Mouse (Mus musculus): Measurements from ENCODE around the gene Disc1. TPM values are rescaled to one million over a fixed set of nuclear protein-coding genes. Genes with fewer than 3 reads are reported as not detected.

Disc1 gene
- polyA plus RNA-seq (2015; fragmentation: Nextera tagmentation; extraction: Ambion mirVana): 2.1 and 3.2 TPM in 2 replicates

- Histone ChIP-seq H3K9me3 (ENCODE audit: low read length) (no peaks in the 10 kb centered on the region), H3K4me3 (ENCODE audit: low read length) (peak within 1 kb of the TSS; percentile 74), H3K27me3 (ENCODE audit: insufficient read depth, low read length) (peaks cover 21% of the 10 kb centered on the region), H3K36me3 (ENCODE audit: insufficient read depth, low read length) (no peaks in the 10 kb centered on the region), H3K27ac (ENCODE audit: low read length) (peak within 1 kb of the TSS; percentile 78), H3K4me1 (ENCODE audit: insufficient read depth, low read length) (peaks cover 11% of the 10 kb centered on the region), H3K9ac (replicated peaks; ENCODE audit: low read length) (peak within 1 kb of the TSS; percentile 80), H3K4me2 (replicated peaks; ENCODE audit: low read depth, low read length) (peak within 1 kb of the TSS; percentile 95)
- 2% methylated on average over 63 of the region's 65 CpGs for WGBS
- peak; percentile 74 for ATAC-seq (ENCODE audit: low FRiP score, low TSS enrichment)
These were observed at the start of gene Disc1 for GRCm38 (mm10) chr8:125053505-125054435. Gene Disc1 (plus strand): TSS chr8:125054195.

DNA sequence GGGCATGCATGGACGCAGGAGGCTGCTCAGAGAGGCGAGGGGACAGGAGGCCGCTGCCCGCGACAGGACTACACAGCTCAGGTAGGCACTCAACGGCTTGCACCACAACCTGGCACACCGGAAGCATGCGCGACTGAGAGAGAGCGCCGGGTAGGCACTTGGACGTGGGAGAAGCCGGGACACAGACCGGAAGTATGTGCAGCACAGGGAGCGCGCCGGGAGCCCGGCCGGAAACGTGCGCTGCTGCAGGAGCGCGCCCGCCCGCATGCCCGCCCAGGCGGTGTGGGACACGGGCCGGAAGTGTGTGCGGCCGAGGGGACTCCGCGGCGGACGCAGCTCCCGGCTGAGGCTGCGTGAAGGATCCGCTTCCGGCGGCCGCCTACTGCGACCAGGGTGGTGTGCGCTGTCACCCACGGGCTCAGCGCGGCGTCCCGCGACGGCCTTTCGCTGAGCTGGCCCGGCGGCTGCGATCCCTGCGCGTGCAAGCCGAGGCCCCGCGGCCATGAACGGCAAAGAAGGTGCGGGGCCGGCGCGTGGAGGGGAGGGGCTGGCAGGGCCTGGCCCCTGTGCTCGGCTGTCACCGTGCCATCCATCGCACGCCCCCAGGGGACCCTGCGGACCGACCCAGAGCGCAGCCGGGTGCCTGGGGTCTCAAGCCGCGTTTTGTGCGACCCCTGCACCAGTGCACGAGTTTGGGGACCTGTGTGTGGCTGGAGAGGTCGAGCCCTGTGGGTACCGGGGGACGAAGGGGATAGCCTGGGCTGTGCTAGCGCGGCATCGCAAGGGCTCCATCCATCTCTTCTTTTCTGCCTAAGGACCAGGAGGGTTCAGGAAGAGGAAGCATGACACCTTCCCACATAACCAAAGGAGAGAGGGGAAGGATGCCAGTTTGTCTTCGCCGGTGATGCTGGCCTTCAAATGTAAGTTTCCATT lies 41.0 kb upstream of the Disc1 start, which contains the start of gene Tsnax:
TSS of gene Tsnax (plus strand) at position 303 of the 933 bp plus-strand sequence.
- 3% methylated on average over 83 of the region's 84 CpGs for WGBS

GRCm38 (mm10) chr8:125024085-125024484 lies 29.9 kb upstream of the Disc1 start:
- ATAC-seq (ENCODE audit: low FRiP score, low TSS enrichment): no peak

More for the DNA sequence above, 41.0 kb upstream of the Disc1 start, which contains the start of gene Tsnax:
- peaks cover 19% of the 10 kb centered on the region for H3K36me3 ChIP-seq (ENCODE audit: insufficient read depth, low read length)
- peaks cover 9% of the 10 kb centered on the region for H3K9me3 ChIP-seq (ENCODE audit: low read length)
- peak within 1 kb of the TSS; percentile 86 for H3K27ac ChIP-seq (ENCODE audit: low read length)
- 0 out of 2 replicates have a peak, but pooled peaks cover 10% of the 10 kb centered on the region for H3K4me1 ChIP-seq (ENCODE audit: insufficient read depth, low read length)
- peak within 1 kb of the TSS; percentile 86 for H3K4me3 ChIP-seq (ENCODE audit: low read length)
- peak within 1 kb of the TSS; percentile 72 for H3K4me2 ChIP-seq (replicated peaks; ENCODE audit: low read depth, low read length)
- peak within 1 kb of the TSS; percentile 89 for H3K9ac ChIP-seq (replicated peaks; ENCODE audit: low read length)
- H3K27me3 ChIP-seq (ENCODE audit: insufficient read depth, low read length): no peaks in the 10 kb centered on the region
- peak; percentile 99 for ATAC-seq (ENCODE audit: low FRiP score, low TSS enrichment)

GRCm38 (mm10) chr8:125027211-125027610 lies 26.8 kb upstream of the Disc1 start:
- ATAC-seq (ENCODE audit: low FRiP score, low TSS enrichment): no peak
- H3K9me3 ChIP-seq (ENCODE audit: low read length): no peaks in the 10 kb centered on the region
- 71% methylated on average over 3 of the region's 3 CpGs for WGBS
- peaks cover 56% of the 10 kb centered on the region for H3K36me3 ChIP-seq (ENCODE audit: insufficient read depth, low read length)
- no peak overlapping the region for H3K9ac ChIP-seq (replicated peaks; ENCODE audit: low read length)
- H3K27ac ChIP-seq (ENCODE audit: low read length): no peak overlapping the region
- no peak overlapping the region for H3K4me2 ChIP-seq (replicated peaks; ENCODE audit: low read depth, low read length)
- H3K4me3 ChIP-seq (ENCODE audit: low read length): no peak overlapping the region
- no peaks in the 10 kb centered on the region for H3K27me3 ChIP-seq (ENCODE audit: insufficient read depth, low read length)
- no peaks in the 10 kb centered on the region for H3K4me1 ChIP-seq (ENCODE audit: insufficient read depth, low read length)

More at GRCm38 (mm10) chr8:125024085-125024484, 29.9 kb upstream of the Disc1 start:
- Histone ChIP-seq H3K27ac (ENCODE audit: low read length) (no peak overlapping the region), H3K9me3 (ENCODE audit: low read length) (no peaks in the 10 kb centered on the region), H3K4me2 (replicated peaks; ENCODE audit: low read depth, low read length) (no peak overlapping the region), H3K4me3 (ENCODE audit: low read length) (no peak overlapping the region), H3K36me3 (ENCODE audit: insufficient read depth, low read length) (peaks cover 34% of the 10 kb centered on the region), H3K9ac (replicated peaks; ENCODE audit: low read length) (no peak overlapping the region), H3K27me3 (ENCODE audit: insufficient read depth, low read length) (no peaks in the 10 kb centered on the region), H3K4me1 (ENCODE audit: insufficient read depth, low read length) (no peaks in the 10 kb centered on the region)
- 90% methylated on average over 8 of the region's 8 CpGs for WGBS

- ATAC-seq (ENCODE audit: low FRiP score, low TSS enrichment): no peak
- Histone ChIP-seq H3K4me3 (ENCODE audit: low read length) (no peak overlapping the region), H3K9me3 (ENCODE audit: low read length) (no peaks in the 10 kb centered on the region), H3K4me1 (ENCODE audit: insufficient read depth, low read length) (no peaks in the 10 kb centered on the region), H3K27me3 (ENCODE audit: insufficient read depth, low read length) (no peaks in the 10 kb centered on the region), H3K36me3 (ENCODE audit: insufficient read depth, low read length) (peaks cover 58% of the 10 kb centered on the region), H3K27ac (ENCODE audit: low read length) (no peak overlapping the region), H3K4me2 (replicated peaks; ENCODE audit: low read depth, low read length) (no peak overlapping the region), H3K9ac (replicated peaks; ENCODE audit: low read length) (no peak overlapping the region)
- WGBS: 93% methylated on average over 5 of the region's 5 CpGs
These were observed 25.2 kb upstream of the Disc1 start for GRCm38 (mm10) chr8:125028841-125029240.

DNA sequence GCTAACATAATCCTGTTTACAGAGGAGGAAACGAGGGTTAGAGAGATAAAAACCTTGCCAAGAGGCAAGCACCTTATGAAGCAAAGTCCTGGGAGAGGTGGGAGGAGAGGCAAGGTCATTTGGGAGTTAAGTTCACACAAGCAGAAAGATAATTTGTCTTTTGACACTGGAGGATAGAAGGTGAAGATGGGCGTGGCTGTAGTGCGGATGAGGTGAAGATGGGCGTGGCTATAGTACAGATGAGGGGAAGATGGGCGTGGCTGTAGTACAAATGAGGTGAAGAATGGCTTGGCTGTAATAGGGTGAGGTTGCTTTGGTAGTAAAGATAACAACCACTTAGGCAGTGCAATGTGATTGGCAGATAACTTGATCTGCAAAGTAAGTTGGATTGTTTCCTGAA lies 22.7 kb upstream of the Disc1 start:
- peaks cover 46% of the 10 kb centered on the region for H3K36me3 ChIP-seq (ENCODE audit: insufficient read depth, low read length)
- 74% methylated on average over 5 of the region's 5 CpGs for WGBS
- H3K27ac ChIP-seq (ENCODE audit: low read length): no peak overlapping the region
- ATAC-seq (ENCODE audit: low FRiP score, low TSS enrichment): no peak
- no peaks in the 10 kb centered on the region for H3K9me3 ChIP-seq (ENCODE audit: low read length)
- H3K4me2 ChIP-seq (replicated peaks; ENCODE audit: low read depth, low read length): no peak overlapping the region
- no peaks in the 10 kb centered on the region for H3K4me1 ChIP-seq (ENCODE audit: insufficient read depth, low read length)
- no peaks in the 10 kb centered on the region for H3K27me3 ChIP-seq (ENCODE audit: insufficient read depth, low read length)
- no peak overlapping the region for H3K9ac ChIP-seq (replicated peaks; ENCODE audit: low read length)
- H3K4me3 ChIP-seq (ENCODE audit: low read length): no peak overlapping the region

DNA sequence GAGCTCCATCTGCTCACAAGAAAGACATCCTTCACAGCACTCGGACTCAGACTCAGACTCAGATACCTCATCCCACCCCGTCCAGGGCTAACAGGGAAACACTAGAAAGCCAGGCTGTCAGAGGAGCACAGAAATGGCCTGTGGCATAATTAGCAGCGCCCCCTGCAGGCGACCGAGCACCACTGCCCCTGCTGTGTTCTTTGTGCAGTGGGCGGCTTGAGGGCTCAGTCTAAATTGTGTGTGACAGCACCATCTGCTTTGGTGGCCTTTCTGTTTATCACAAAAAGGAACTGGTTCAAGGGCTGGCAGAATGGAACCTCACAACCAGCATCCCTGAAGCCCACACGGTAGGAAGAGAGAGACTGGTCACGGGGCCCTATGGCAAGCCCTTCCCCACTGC lies 19.3 kb upstream of the Disc1 start:
- no peaks in the 10 kb centered on the region for H3K4me1 ChIP-seq (ENCODE audit: insufficient read depth, low read length)
- no peak overlapping the region for H3K27ac ChIP-seq (ENCODE audit: low read length)
- ATAC-seq (ENCODE audit: low FRiP score, low TSS enrichment): no peak
- H3K4me2 ChIP-seq (replicated peaks; ENCODE audit: low read depth, low read length): no peak overlapping the region
- H3K27me3 ChIP-seq (ENCODE audit: insufficient read depth, low read length): no peaks in the 10 kb centered on the region
- no peak overlapping the region for H3K4me3 ChIP-seq (ENCODE audit: low read length)
- H3K36me3 ChIP-seq (ENCODE audit: insufficient read depth, low read length): peaks cover 42% of the 10 kb centered on the region
- 46% methylated on average over 8 of the region's 8 CpGs for WGBS
- H3K9me3 ChIP-seq (ENCODE audit: low read length): peaks cover under 1% of the 10 kb centered on the region; the same call in 1 of the 2 replicates
- H3K9ac ChIP-seq (replicated peaks; ENCODE audit: low read length): no peak overlapping the region

DNA sequence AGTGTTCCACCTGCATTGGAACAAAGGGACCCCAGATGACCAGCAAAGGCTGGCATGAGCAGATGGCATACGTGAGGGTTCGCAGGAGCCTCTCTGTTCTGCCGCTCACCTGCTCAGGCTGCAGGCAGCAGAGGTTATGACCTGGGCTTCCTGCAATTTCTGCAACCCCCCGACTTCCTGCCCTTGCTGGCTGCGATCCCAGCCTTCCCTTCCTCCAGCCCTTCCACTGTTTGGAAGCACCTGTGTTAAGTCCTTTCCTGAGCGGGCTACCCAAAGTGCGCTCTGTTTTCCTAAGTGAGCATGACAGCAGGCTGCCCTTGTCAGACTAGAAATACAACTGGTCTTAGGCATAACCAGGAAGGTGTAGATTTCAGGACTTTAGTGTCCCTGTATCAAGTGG lies 16.9 kb upstream of the Disc1 start:
- no peaks in the 10 kb centered on the region for H3K27me3 ChIP-seq (ENCODE audit: insufficient read depth, low read length)
- H3K36me3 ChIP-seq (ENCODE audit: insufficient read depth, low read length): peaks cover 36% of the 10 kb centered on the region
- H3K4me2 ChIP-seq (replicated peaks; ENCODE audit: low read depth, low read length): no peak overlapping the region
- no peak overlapping the region for H3K4me3 ChIP-seq (ENCODE audit: low read length)
- H3K9ac ChIP-seq (replicated peaks; ENCODE audit: low read length): no peak overlapping the region
- no peak overlapping the region for H3K27ac ChIP-seq (ENCODE audit: low read length)
- 51% methylated on average over 7 of the region's 7 CpGs for WGBS
- peaks cover 10% of the 10 kb centered on the region; the same call in 1 of the 2 replicates for H3K9me3 ChIP-seq (ENCODE audit: low read length)
- no peak for ATAC-seq (ENCODE audit: low FRiP score, low TSS enrichment)
- 0 out of 2 replicates have a peak, but pooled peaks cover 2% of the 10 kb centered on the region for H3K4me1 ChIP-seq (ENCODE audit: insufficient read depth, low read length)

DNA sequence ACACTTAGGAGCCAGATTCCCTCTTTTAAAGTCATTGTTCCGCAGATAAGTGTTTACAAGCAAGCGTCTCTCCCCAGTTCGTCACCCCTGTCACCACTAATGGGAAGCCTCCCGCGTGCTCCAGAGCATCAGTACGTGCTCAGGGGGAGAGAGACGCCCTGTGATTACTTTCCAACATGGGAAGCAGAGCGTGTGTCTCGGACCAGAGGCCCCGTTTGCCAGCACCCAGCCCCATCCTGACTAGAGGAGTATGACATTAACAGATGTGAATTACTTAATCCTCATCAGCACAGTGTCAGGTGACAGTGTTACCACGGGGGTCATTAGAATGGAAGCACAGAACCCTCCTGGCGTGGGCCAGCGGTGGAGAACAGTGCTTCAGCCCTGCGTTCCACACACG lies 15.3 kb upstream of the Disc1 start:
- Histone ChIP-seq H3K9me3 (ENCODE audit: low read length) (peaks cover 10% of the 10 kb centered on the region; the same call in 1 of the 2 replicates), H3K4me1 (ENCODE audit: insufficient read depth, low read length) (0 out of 2 replicates have a peak, but pooled peaks cover 2% of the 10 kb centered on the region), H3K36me3 (ENCODE audit: insufficient read depth, low read length) (peaks cover 30% of the 10 kb centered on the region)

More for the DNA sequence above, 15.3 kb upstream of the Disc1 start:
- Histone ChIP-seq H3K27me3 (ENCODE audit: insufficient read depth, low read length) (no peaks in the 10 kb centered on the region), H3K4me2 (replicated peaks; ENCODE audit: low read depth, low read length) (no peak overlapping the region), H3K4me3 (ENCODE audit: low read length) (no peak overlapping the region), H3K27ac (ENCODE audit: low read length) (no peak overlapping the region), H3K9ac (replicated peaks; ENCODE audit: low read length) (no peak overlapping the region)
- 83% methylated on average over 15 of the region's 15 CpGs for WGBS
- no peak for ATAC-seq (ENCODE audit: low FRiP score, low TSS enrichment)

All from kidney, embryonic 16.5 days (tissue).